Mouse (Mus musculus): Measurements from ENCODE around the gene Qrich2. TPM values are rescaled to one million over a fixed set of nuclear protein-coding genes. Genes with fewer than 3 reads are reported as not detected.
"Not testable (repeated sequence)": the region's sequence is repeated elsewhere in the genome, so short reads cannot be mapped to it uniquely, and the experiment has no call there.

Gene Qrich2
- total RNA-seq, 1 experiment from 2014 or later, result not detected

- DNase-seq, result no peak
Observed at GRCm38 (mm10) chr11:116429862-116430613, 36.0 kb downstream of the Qrich2 start.

DNA sequence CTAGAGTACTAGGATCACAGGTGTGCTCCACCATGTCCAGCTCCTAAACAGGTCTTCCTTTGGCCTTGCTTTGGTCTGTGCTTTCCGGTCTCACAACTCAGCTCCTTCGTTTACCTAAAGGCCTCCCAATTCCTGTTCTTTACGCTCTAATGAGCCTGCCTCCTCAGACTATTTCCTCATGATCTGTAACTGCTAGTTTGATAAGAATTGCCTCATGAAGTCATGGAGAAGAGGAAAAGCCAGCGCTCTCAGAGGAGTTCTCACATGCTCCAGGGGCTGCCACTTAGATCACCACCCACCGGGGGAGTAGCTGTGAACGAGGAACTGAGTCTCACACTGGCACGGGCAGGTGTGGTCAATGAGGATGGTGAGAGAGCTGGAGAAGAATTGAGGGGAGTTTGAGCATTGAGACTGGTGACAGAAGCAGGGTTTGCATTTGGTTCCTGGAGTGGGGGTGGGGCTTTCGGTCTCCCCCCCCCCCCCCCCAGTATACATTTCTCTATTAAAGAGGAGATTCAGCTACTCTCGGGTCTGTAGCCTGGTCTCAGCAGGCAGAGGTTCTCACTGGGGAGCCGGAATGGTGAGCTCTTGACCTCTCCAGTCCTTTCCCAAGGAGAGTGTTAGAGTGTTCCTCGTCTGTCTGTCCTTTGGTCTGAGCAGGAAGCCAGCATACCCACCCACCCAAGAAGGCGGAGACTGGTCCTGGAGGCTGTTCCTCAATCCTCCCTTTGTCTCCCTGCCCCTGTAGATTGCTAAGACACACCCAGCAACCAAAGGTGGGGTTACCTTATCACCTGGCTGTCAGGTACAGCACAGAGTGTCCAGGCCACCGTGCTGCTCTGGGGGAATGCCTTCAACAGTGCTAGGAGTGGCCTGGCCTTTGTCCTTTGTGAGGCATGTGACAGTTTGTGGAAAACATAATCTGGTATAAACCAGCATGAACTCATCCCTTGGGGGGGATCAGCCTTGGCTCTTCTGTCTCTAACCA, 36.9 kb downstream of the Qrich2 start:
- no peak for DNase-seq

- DNase-seq, result no peak
Observed at GRCm38 (mm10) chr11:116426852-116427575, 39.0 kb downstream of the Qrich2 start.

- DNase-seq, result not testable (repeated sequence)
Observed at GRCm38 (mm10) chr11:116426328-116426727, 39.7 kb downstream of the Qrich2 start.

DNA sequence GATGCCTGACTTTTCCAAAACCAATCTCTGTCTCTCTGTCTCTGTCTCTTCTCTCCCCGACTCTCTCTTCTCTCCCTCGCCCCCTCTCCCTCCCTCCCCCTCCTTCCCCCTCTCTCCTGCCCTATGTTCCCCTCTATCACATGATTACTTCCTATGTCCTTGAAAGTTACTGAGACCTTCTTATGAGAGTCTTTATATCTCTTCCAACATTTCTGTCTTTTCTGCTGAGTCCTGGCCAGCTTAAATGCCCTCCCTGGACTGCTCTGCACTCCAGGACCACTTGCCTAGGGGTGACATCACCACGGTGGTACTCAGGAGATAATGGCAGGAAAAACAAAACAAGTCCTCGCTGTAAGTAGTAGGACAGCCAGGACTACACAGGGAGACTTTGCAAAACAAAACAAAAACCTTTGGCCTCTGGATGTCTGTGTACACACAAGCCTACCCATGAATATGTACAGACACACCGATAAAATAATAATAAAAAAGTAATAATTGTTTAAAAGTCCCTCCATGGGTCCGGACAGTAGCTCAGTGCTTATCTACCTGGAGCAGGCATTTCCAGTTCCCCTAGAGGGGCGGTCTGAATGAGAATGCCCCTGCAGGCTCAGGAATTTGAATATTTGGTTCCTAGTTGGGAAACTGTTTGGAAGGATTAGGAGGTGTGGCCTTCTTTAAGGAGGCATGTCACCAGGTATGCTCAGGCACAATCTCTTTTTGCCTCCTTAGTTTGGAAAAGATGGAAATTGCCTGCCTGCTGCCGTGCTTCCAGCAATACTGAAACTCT, 41.2 kb downstream of the Qrich2 start:
- no peak for DNase-seq

DNA sequence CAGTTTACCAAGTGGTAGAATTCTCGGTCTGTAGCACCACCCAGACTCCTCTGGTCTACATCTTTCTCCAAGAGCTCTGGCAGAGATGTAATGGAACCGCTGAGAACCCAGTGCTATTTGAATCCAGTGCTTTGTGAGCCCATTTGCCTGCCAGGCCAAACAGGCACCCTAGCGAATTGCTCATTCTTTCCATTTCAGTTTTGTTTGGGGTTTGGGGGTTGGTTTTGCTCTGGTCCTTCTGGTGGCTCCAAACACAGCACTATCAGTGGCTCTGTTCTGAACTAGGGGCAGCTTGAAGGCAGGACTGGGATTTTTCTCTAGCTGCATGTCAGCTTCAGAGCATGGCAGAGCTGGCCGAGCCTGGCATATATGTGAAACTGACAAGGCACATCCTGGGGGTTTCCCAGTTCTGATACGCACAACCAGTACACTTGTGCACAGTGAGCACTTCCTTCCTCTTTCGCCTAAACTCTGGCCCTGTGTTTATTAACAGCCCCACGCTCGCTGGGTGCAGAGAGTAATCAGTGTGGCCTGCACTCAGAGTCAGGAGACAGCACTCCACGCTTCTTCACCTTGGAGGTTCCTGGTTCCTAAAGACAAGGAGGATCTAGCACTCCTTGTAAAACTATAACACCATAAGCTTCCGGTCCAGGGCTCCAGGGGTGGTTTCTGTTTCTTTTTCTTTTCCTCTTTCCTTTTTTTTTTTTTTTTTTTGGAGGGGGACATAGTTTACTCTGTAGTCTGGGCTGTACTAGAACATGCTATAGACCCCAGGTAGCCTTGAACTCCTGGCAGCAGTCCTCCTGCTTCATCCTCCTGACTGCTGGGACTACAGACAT, 42.0 kb downstream of the Qrich2 start:
- DNase-seq, result no peak

GRCm38 (mm10) chr11:116423214-116423613, 42.8 kb downstream of the Qrich2 start:
- DNase-seq, result no peak

DNA sequence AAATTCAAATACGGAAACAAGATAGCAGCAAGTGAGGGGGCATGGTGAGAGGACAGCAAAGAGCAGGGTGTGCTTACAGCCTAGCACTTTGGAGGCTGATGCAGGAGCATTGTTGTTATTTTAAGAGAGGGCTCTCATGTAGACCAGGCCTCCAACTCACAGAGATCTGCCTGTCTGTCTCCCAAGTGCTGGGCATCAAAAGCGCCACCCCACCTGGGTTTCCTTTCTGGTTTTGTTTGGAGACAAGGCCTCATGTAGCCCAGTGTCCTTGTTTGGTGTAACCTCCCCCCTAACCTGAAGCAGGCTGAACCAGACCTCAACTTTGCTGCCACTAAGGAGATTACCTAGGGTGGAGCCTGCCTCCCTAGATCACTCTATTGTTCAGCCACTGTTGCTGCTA, 43.5 kb downstream of the Qrich2 start:
- no peak for DNase-seq

GRCm38 (mm10) chr11:116421102-116421501, 44.9 kb downstream of the Qrich2 start:
- no peak for DNase-seq

DNA sequence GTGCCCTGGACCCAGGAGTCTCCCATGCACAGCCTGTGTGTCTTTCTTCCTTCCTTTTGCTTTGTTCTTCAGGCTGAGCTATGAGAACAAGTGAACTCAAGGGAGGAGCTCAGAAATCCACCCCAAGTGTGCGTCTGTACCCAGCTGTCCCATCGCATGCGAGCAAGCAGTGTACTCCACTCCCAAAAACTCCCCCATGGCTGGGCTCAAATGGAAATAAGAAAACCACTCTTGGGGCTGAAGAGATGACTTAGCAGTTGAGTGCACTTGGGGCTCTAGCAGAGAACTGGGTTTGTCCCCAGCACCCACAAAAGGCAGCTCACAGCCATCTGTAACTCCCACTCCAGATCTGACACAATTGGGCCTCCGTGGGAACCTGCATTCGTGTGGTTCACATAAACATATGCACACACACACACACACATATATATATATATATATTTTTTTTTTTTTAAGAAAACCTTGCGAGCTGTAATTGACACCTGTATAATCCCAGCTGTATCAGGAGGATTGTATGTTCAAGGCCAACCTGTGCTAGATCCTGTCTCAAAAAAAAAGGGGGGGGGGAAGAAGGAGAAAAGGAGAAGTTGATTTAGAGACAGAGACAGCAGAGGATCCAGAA, 47.1 kb downstream of the Qrich2 start:
- DNase-seq, result no peak

- DNase-seq, result no peak
Observed at GRCm38 (mm10) chr11:116418194-116418840, 47.7 kb downstream of the Qrich2 start.

DNA sequence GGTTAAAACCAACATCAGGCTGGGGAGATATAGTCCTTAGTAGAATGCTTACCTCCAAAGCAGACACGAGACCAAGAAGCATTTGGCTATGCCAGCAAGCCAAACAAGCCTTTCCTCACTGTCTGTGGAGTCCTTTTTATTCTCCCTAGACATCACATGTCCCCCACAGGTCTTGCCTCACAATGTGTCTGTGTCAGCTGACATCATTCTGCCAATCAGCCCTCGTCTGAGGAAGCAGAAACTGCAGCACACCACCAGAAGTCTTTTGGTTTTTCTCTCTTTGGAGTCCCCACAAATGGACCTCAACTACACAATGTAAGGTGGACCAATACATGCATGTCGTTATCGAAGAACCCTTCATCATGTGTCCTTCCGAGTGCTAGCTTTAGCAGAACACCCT, 49.0 kb downstream of the Qrich2 start:
- no peak for DNase-seq

DNA sequence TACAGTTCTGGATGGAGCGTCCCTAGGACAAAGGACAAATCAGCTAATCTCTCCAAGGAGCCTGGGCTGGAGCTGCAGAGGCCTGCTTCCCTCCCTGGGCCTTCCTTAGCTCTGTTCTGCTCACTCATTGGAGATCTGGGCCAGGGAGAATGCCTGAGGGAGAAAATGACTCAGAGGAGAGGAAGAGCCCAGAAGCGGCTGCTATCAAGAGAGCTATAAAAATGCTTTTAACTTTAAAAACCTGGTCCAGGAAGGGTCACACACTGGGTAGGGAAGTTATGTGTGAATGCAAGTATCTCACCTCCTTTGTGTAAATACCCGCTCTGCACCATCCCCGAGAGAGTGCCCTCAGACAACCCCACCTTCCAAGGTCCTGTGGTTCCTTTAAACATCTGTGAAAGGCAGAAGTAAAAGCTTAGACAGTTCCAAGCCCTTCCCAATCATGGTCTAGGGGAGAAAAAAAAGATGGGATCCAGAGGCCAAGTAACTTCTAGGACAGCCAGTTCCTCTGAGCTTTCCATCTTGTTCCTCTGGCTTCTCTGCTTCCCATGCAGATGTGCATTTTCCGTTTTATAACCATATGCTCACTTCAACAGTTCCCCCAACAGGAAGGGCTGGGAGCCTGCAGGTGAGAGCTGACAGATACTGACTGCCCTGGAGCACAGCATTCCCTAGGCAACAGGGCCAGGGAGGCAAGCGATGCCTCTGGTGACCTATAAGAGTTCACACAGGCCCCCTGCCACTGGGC, 49.7 kb downstream of the Qrich2 start:
- DNase-seq, result no peak

GRCm38 (mm10) chr11:116413631-116414022, 52.4 kb downstream of the Qrich2 start:
- no peak for DNase-seq

DNA sequence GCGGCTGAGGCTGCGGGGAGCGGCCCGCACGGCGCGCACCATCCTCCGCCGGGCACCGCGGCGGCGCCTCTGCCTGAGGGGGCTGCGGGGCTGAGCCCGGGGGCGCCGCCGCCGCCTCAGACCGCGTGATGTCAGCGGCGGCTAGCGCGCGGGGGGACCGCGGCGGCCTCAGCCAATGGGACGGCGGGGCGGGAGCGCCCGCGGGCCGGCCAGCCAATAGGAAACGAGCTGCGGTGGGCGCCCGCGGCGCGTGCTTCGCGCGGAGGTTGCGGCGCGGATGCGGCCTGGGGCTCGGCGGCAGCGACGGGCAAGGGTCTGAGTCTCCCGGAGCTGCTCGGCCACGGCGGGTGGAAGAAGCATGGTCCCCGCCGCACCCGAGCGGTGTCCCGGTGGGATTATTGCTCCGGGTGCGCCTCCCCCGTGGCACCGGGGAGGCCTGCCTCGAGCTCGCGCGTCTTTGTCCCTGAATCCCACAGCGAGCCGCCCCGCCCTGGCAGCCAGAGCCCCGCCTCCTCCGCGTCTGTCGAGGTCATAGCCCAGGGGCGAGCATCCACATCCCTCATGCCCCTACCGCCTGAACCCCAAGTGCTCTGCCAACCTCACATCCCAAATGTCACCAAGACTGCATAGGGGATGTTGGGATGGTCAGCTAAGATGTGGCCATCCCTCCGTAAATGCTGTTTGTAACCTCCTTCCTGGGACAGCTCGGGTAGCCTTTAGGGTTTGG, 53.0 kb downstream of the Qrich2 start, which contains the start of gene Rnf157:
Gene Rnf157 (minus strand): TSS at position 129 of the 727 bp plus-strand sequence.
- DNase-seq, result peak; percentile 87

DNA sequence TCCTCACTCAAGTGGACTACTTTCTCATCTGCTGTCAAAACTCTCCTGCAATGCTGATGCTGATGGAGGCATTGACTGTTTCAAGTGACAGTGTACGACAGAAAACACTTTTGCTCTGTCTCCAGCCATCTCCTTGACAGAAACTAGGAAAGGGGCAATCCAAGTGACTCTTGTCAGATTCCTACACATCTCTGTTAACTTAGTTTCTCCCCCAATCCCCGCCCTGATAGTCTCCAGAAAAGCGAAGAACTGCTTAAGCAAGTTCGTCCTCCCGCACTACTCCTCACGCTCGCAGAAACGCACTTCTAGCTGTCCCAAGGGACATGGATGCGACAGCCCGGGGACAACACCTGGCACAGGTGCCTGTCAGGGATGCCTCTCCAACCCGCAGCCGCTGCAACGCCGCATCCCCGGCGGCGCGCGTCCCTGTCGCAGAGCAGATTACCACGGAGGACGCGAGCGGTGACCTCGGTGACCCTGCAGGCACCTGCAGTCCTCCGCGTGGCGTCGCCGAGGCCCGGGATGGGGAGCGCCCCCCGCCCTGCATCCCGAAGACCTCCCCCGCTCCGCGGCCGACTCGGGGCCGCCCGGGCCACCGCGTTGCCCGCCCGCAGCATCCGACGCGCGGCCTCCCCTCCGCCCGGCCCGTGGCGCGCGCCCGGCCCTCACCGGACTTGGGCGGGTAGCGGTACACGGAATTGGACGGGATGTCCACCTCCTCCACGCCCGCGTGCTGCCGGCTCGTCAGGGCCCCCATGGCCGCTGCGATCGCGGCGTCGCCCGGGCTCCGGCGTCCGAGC, 53.8 kb downstream of the Qrich2 start:
- DNase-seq, result peak; percentile 26

DNA sequence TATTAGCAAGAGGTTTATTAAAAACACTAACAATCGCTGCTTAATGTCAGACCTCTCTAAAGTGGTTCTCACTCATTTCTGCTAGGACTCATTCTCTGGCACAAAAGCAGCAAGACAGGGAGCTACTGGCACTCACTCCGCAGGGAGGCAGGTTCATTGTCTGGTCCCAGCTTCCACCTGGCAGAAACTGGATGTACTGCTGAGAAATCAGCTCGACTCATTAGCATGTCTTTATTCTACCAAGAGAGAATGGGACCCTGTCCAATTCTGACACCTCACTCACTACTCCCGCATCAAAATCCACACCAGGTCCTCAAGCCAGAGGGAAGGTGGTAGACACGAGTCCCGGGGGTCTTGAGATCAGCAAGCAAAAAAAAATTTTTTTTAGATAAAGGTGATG, 54.5 kb downstream of the Qrich2 start:
- DNase-seq, result no peak
